Mouse (Mus musculus) intestine, embryonic 16.5 days (tissue): ENCODE data around the gene Adamts7. TPM values are rescaled to one million over a fixed set of nuclear protein-coding genes. Genes with fewer than 3 reads are reported as not detected.
A peak's percentile ranks its signal among the peaks of the same experiment; 100 is the strongest.

Experiments used
- ATAC-seq: fragments of 200-750 bp; cut with Nextera tagmentation; 2 replicates; pipeline ENCODE4 v1.8.0; 2017; ENCODE audit warnings: moderate TSS enrichment, moderate library complexity
- H3K27ac ChIP-seq: fragments of 300-500 bp; sonication (generic); 2 replicates; pipeline ENCODE4 v1.5.1; 2014; ENCODE audit warnings: mild to moderate bottlenecking, low read length
- H3K27me3 ChIP-seq: fragments of 300-500 bp; sonication (generic); replicated peaks from 2 replicates; pipeline ENCODE4 v1.6.1; 2014; ENCODE audit warnings: low read length, control low read depth, mixed read lengths; ENCODE audit not compliant: control insufficient read depth, insufficient read depth
- H3K36me3 ChIP-seq: fragments of 300-500 bp; sonication (generic); 2 replicates; pipeline ENCODE4 v1.6.1; 2014; ENCODE audit warnings: low read length, control low read depth; ENCODE audit not compliant: control insufficient read depth, insufficient read depth
- H3K4me1 ChIP-seq: fragments of 300-500 bp; sonication (generic); 2 replicates; pipeline ENCODE4 v1.6.1; 2014; ENCODE audit warnings: low read length, control low read depth, mixed read lengths; ENCODE audit not compliant: control insufficient read depth, insufficient read depth
- H3K4me2 ChIP-seq: fragments of 300-500 bp; sonication (generic); 2 replicates; pipeline ENCODE4 v1.6.1; 2014; ENCODE audit warnings: low read depth, low read length, control low read depth
- H3K4me3 ChIP-seq: fragments of 300-500 bp; sonication (generic); 2 replicates; pipeline ENCODE4 v1.5.1; 2014; ENCODE audit warnings: mild to moderate bottlenecking, low read length
- H3K9ac ChIP-seq: fragments of 300-500 bp; sonication (generic); 2 replicates; pipeline ENCODE4 v1.6.1; 2014; ENCODE audit warnings: low read depth, low read length
- H3K9me3 ChIP-seq: fragments of 300-500 bp; sonication (generic); 2 replicates; pipeline ENCODE4 v1.6.1; 2016; ENCODE audit warnings: low read length, control low read depth; ENCODE audit not compliant: control insufficient read depth
- WGBS: fragments of 180-500 bp; shearing (Covaris S2); extraction: QIAGEN DNeasy Blood & Tissue Kit; methylation state at CpG from one replicate; pipeline ENCODE4 v1.1.7; 2014; 5-methylcytosine and 5-hydroxymethylcytosine counted together
- polyA plus RNA-seq: library from polyadenylated mRNA; unstranded; fragments of >200 nt; fragmentation: Nextera tagmentation; extraction: Ambion mirVana; gene quantifications from 2 replicates; pipeline ENCODE4 v1.2.1, GENCODE M21; 2015

Gene Adamts7
- polyA plus RNA-seq, 1 experiment from 2014 or later: 11.7 TPM

DNA sequence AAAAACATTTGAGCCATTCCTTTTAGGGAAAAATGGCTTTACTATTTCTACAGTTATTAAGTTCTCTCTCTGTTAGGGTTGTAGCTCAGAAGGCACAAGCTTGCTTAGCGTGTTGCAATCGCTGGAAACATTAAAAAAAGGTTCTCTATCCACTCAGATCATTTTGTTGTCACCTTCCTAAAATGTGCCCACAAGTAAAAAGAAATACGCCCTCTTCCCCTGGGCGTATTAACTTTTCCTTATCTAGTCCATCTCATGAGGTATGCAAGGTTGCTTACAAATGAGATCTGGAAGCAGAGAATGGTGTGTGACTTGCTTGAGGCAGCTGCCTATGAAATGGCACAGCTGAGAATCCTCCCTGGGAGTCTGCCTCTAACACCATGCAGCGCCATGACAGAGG lies 73.9 kb downstream of the Adamts7 start:
- 94% methylated on average over 5 of the region's 5 CpGs for WGBS
- no peak for ATAC-seq
- Histone ChIP-seq H3K27ac (no peak overlapping the region; the same call in 1 of the 2 replicates), H3K4me3 (no peak overlapping the region), H3K36me3 (peaks cover 3% of the 10 kb centered on the region; the same call in 1 of the 2 replicates), H3K9me3 (no peaks in the 10 kb centered on the region), H3K4me2 (no peak overlapping the region), H3K4me1 (no peaks in the 10 kb centered on the region), H3K27me3 (no peaks in the 10 kb centered on the region), H3K9ac (no peak overlapping the region)

DNA sequence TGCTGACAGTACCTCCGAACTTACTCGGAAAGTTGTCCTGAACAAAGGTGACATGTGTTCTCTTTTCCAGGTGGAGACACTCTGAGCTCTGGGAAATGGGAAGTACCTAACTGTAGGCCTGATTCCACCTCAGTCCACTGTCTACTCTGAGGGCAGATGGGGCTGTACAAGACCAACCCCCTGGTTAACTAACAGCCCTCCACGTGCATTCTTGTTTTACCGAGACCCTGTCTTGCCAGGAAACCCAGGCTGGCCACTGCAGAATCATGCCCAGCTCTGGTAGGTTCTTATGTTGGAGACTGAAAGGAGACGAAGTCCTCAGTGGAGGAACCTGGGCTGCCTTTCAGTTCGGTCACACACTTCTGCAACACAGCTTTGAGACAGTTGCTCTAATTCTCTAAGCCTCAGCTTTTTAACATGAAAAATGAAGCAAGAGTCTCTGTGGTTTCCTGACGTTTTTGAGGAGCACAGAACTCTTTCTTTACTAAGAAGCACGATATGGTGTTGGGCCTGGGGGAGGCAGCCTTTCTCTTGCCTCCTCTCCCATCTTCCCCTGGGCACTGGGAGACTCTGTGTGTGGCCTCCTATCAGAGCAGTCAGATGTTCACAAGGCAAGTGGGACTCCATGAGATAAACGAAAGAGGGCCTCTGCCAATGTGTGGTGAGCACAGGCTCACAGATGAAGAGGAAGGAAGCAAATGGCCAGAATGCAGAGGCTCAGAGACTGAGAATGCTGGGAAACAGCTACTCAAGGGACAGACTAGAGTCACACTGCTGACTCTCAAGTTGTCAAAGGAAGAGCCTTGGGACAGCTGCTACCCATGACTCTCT lies 74.6 kb downstream of the Adamts7 start:
- H3K9me3 ChIP-seq: no peaks in the 10 kb centered on the region
- H3K27me3 ChIP-seq: no peaks in the 10 kb centered on the region
- no peak overlapping the region for H3K4me2 ChIP-seq
- H3K9ac ChIP-seq: no peak overlapping the region
- ATAC-seq: peak; percentile 77
- H3K36me3 ChIP-seq: peaks cover 3% of the 10 kb centered on the region; the same call in 1 of the 2 replicates
- H3K4me1 ChIP-seq: no peaks in the 10 kb centered on the region
- H3K27ac ChIP-seq: peak overlapping the region; percentile 14; the same call in 1 of the 2 replicates
- no peak overlapping the region for H3K4me3 ChIP-seq
- 80% methylated on average over 9 of the region's 9 CpGs for WGBS

DNA sequence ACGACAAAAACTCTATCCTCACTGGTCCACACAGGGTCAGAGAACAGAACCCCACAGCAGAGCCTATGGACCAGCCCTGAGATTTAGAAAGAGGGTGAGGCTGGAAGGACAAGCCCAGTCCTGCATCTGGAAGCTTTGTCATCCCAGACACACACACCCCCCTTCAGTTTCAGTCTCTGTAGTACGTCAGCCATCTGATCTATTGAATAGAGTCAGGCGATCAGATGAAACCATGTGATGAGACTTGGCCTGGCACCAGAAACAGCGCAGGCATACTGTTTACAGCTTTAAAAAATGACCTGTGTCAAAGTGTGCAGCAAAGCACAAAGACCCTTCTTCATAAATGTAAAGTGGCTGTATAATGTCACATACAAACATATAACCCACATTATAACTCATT lies 77.7 kb downstream of the Adamts7 start:
- Histone ChIP-seq H3K36me3 (peaks cover 5% of the 10 kb centered on the region; the same call in 1 of the 2 replicates), H3K4me2 (no peak overlapping the region), H3K4me1 (no peaks in the 10 kb centered on the region), H3K9ac (no peak overlapping the region), H3K27ac (no peak overlapping the region), H3K27me3 (no peaks in the 10 kb centered on the region), H3K9me3 (no peaks in the 10 kb centered on the region), H3K4me3 (no peak overlapping the region)
- no peak for ATAC-seq
- 56% methylated on average over 4 of the region's 4 CpGs for WGBS

DNA sequence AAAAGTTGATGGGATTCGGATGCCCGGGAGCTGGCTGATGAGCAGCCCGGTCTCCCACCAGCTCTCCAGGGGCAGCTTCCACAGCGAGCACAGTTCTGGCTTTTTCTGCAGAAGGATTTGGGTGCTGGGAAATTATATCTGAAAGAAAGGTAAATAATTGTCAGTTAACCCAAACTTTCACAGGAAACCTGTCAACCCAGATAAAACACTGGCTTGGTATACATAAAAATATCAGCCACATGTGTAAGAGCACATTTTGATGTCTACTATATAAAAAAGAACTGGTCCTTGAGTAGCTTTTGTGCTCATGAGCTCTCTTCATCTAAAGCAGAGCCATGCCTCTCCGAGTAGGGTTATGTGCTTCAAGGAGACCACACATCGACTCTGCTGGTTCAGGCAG lies 78.2 kb downstream of the Adamts7 start:
- Histone ChIP-seq H3K27ac (no peak overlapping the region), H3K4me1 (no peaks in the 10 kb centered on the region), H3K9ac (no peak overlapping the region), H3K27me3 (no peaks in the 10 kb centered on the region), H3K4me3 (no peak overlapping the region), H3K4me2 (no peak overlapping the region), H3K36me3 (peaks cover 5% of the 10 kb centered on the region; the same call in 1 of the 2 replicates), H3K9me3 (no peaks in the 10 kb centered on the region)
- ATAC-seq: no peak
- WGBS: 58% methylated on average over 6 of the region's 6 CpGs

DNA sequence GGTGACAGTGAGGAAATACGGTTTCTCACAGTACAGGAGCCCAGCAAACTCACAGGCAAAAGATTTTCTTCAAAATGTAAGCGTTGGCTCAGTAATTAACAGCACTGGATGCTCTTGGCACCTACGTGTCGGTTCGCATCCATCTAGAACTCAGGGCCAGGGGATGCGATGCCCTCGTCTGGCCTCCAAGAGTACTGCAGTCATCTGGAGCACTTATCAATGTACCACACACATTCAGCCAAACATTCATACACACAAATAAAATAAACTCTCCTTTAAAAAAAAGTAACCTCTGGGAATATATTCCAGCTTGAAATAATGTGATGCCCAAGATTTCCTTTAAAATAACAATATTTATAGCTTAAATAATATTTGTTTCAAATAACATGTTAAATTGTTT lies 78.7 kb downstream of the Adamts7 start:
- no peak for ATAC-seq
- Histone ChIP-seq H3K4me3 (no peak overlapping the region), H3K27me3 (no peaks in the 10 kb centered on the region), H3K27ac (no peak overlapping the region), H3K4me2 (no peak overlapping the region), H3K36me3 (peaks cover 5% of the 10 kb centered on the region; the same call in 1 of the 2 replicates), H3K9me3 (no peaks in the 10 kb centered on the region), H3K4me1 (no peaks in the 10 kb centered on the region), H3K9ac (no peak overlapping the region)
- WGBS: 72% methylated on average over 7 of the region's 7 CpGs

DNA sequence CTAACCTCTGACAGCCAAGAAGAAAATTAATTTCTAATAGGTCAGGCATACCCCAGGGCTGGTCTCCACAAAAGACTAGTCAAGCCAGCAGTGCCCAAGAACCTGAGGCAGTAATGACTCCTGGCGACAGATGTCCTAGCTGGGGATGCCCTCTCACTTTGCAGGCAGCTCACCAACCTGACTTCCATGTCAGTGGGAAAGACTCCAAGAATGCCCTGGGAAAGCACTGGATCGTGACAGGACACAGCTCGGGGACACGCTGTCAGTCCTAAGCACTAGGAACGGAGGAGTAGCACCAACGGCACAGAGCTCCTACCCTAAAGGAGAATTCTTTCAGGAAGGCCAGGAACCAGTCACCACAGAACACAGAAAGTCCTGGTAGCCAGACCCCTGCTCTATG lies 79.4 kb downstream of the Adamts7 start:
- H3K4me2 ChIP-seq: no peak overlapping the region
- ATAC-seq: no peak
- H3K9me3 ChIP-seq: no peaks in the 10 kb centered on the region
- H3K4me3 ChIP-seq: no peak overlapping the region
- 90% methylated on average over 6 of the region's 6 CpGs for WGBS
- no peak overlapping the region for H3K27ac ChIP-seq
- no peak overlapping the region for H3K9ac ChIP-seq
- no peaks in the 10 kb centered on the region for H3K4me1 ChIP-seq
- H3K27me3 ChIP-seq: no peaks in the 10 kb centered on the region
- H3K36me3 ChIP-seq: peaks cover 3% of the 10 kb centered on the region; the same call in 1 of the 2 replicates

DNA sequence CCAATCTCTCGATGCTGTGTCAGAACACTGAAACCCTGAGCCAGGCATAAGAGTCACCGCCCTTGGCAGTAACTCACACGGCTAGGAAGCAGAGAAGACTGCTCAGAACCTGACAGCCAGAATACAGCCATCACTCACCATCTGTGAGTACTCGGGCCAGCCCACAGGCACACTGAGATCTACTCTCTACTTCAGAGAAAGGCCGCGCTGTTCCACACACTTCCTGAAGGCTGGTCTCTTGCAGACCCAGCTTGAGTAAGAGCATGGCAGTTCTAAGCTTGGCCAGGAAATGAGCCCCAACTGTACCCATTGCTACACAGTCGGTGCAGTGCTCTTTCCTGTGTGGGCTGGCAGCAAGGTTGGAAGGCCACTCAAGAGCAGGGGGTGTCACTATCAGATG lies 80.0 kb downstream of the Adamts7 start:
- Histone ChIP-seq H3K9ac (no peak overlapping the region), H3K9me3 (no peaks in the 10 kb centered on the region), H3K27ac (no peak overlapping the region), H3K36me3 (peaks cover 2% of the 10 kb centered on the region; the same call in 1 of the 2 replicates), H3K4me3 (no peak overlapping the region), H3K4me1 (no peaks in the 10 kb centered on the region), H3K27me3 (no peaks in the 10 kb centered on the region), H3K4me2 (no peak overlapping the region)
- ATAC-seq: no peak
- 75% methylated on average over 7 of the region's 7 CpGs for WGBS

DNA sequence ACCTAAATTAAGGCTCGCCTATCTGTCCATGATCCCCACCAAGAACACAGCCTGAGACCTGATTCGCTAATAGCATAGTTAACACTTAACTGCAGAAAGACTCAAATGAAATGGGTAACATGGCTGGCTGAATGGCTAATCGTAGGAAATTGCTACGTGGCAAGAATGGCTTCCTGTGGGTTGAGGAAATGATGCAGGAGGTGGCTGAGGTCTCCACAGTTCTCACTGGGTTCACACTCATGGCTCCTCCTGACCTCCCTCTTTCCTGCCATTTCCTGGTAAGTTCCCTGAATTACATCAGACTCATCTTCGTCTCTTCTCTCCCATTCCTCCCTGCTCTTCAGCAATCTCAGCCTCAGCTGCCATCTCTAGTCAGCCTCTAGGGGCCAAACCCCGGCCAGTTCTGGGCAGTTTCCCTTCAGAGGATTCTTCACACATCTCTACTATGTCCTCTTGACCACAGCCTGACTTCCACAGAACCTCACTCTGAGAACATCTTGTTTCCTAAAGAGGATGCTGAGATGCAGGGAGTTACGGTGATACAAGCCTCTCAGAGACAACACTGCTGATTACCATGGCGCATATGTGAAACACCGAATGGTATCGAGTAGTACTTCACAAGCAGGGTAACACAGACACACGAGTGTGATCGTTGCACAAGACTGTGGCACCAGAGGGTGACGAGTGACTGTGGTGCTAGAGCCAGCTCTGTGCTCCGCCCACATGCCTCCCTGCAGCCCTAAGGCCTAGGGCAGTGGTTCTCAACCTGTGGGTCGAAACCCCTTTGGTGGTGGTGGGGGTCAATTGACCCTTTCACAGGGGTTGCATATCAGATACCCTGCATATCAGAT lies 81.7 kb downstream of the Adamts7 start:
- Histone ChIP-seq H3K36me3 (peaks cover 2% of the 10 kb centered on the region; the same call in 1 of the 2 replicates), H3K4me1 (no peaks in the 10 kb centered on the region), H3K27me3 (no peaks in the 10 kb centered on the region), H3K9me3 (no peaks in the 10 kb centered on the region), H3K4me2 (no peak overlapping the region), H3K4me3 (no peak overlapping the region), H3K27ac (no peak overlapping the region), H3K9ac (no peak overlapping the region)
- ATAC-seq: no peak
- WGBS: 85% methylated on average over 15 of the region's 15 CpGs

DNA sequence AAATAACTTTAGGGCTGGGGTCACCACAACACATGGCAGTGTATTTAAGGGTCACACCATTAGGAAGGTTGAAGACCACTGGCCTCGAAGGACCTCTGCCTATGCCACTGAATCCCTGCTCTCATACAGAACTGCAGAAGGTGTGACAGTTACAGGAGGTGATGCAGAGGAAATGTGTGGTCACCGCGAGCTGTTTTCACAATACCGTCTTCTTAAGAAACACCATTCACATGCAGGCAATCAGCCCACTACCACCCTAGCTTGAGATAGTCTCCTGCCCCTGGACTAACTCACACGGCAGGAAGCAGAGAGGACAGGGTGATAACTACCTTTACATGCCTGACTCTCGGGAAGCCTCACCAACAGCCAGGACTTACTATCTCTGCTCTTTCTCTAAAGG lies 82.3 kb downstream of the Adamts7 start:
- H3K9ac ChIP-seq: no peak overlapping the region
- H3K9me3 ChIP-seq: no peaks in the 10 kb centered on the region
- no peaks in the 10 kb centered on the region for H3K27me3 ChIP-seq
- peaks cover 2% of the 10 kb centered on the region; the same call in 1 of the 2 replicates for H3K36me3 ChIP-seq
- H3K27ac ChIP-seq: no peak overlapping the region
- WGBS: 93% methylated on average over 6 of the region's 6 CpGs
- no peaks in the 10 kb centered on the region for H3K4me1 ChIP-seq
- ATAC-seq: no peak
- H3K4me3 ChIP-seq: no peak overlapping the region
- H3K4me2 ChIP-seq: no peak overlapping the region
